Mouse (Mus musculus) bone marrow, adult 2 months (tissue): ENCODE results near the gene Slc12a4. TPM values are rescaled to one million over a fixed set of nuclear protein-coding genes. Genes with fewer than 3 reads are reported as not detected.
A peak's percentile ranks its signal among the peaks of the same experiment; 100 is the strongest.

Experiments used
- H3K27ac ChIP-seq: fragments of 200-500 bp; 2 replicates; pipeline ENCODE4 v1.5.1; 2012; ENCODE audit warnings: low read depth, mild to moderate bottlenecking, control low read depth, inconsistent platforms, low read length; ENCODE audit not compliant: control insufficient read depth, poor library complexity, insufficient read depth
- H3K4me1 ChIP-seq: fragments of 200-500 bp; 2 replicates; pipeline ENCODE4 v1.6.1; 2011; ENCODE audit warnings: low read length; ENCODE audit not compliant: control insufficient read depth, insufficient read depth
- H3K4me3 ChIP-seq: fragments of 200-500 bp; replicated peaks from 2 replicates; pipeline ENCODE3; 2011; ENCODE audit warnings: mild to moderate bottlenecking, low read depth, low read length, control low read depth; ENCODE audit not compliant: control insufficient read depth
- CTCF ChIP-seq: fragments of 200-500 bp; IDR thresholded peaks from 2 replicates; pipeline ENCODE4 v1.5.1; 2011; ENCODE audit warnings: low read length, control low read depth; ENCODE audit not compliant: control insufficient read depth, insufficient read depth
- POLR2A ChIP-seq: fragments of 200-500 bp; IDR thresholded peaks from 2 replicates; pipeline ENCODE4 v1.6.1; 2011; ENCODE audit warnings: low read depth, mild to moderate bottlenecking, control low read depth, low read length, borderline replicate concordance; ENCODE audit not compliant: control insufficient read depth
- WGBS: fragments of 180-500 bp; shearing (Covaris S2); methylation state at CpG from one replicate; pipeline ENCODE4 v1.1.7; 2018; 5-methylcytosine and 5-hydroxymethylcytosine counted together
- polyA plus RNA-seq: library from polyadenylated mRNA; stranded (reverse); fragments of >200 nt; gene quantifications from 2 replicates; pipeline ENCODE4 v1.2.4, GENCODE M21; 2011; ENCODE audit warnings: low replicate concordance; ENCODE audit not compliant: missing spikeins, insufficient read depth, insufficient read length

The Slc12a4 gene
- polyA plus RNA-seq, 1 experiment, result 21.3 TPM

DNA sequence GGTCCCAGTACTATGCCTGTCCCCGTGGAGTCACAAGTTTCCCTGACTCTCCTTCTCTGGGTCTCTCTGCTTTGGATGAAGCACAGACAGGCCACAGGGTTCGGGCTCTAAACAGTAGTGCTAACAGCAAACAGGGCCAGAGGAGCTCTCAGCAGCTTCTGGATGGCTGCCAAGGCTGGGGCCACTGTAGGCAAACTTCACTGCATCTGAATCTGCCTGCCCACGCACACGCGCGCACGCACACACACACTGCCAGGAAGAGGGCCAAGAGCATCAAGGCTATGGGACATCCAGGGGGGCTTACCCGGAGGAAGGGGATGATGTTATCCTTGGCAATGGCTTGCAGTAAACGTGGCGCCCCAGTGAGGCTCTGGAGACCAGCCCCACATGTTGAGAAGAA is 16.5 kb downstream of the Slc12a4 start:
- Histone ChIP-seq H3K4me1 (no peaks in the 10 kb centered on the region), H3K4me3 (no peak overlapping the region), H3K27ac (no peak overlapping the region)
- 76% methylated on average over 10 of the region's 10 CpGs for WGBS
- TF ChIP-seq POLR2A (no peak), CTCF (no peak)

GRCm38 (mm10) chr8:105943321-105943739 is 22.6 kb downstream of the Slc12a4 start, which contains the start of gene Lcat:
TSS of gene Lcat (minus strand) at chr8:105943382.
- Histone ChIP-seq H3K27ac (no peak within 1 kb of the TSS), H3K4me3 (no peak within 1 kb of the TSS), H3K4me1 (no peaks in the 10 kb centered on the region)
- WGBS, result 85% methylated on average over 8 of the region's 8 CpGs
- no peak for TF ChIP-seq POLR2A
- TF ChIP-seq CTCF, result no peak

- no peak overlapping the region for H3K27ac ChIP-seq
- H3K4me3 ChIP-seq, result no peak overlapping the region
- H3K4me1 ChIP-seq, result no peaks in the 10 kb centered on the region
- TF ChIP-seq CTCF, result no peak
- no peak for TF ChIP-seq POLR2A
- 95% methylated on average over 5 of the region's 5 CpGs for WGBS
Observed at GRCm38 (mm10) chr8:105942542-105942941, 23.4 kb downstream of the Slc12a4 start.

GRCm38 (mm10) chr8:105942026-105942425 is 23.9 kb downstream of the Slc12a4 start:
- TF ChIP-seq POLR2A (no peak), CTCF (no peak)
- Histone ChIP-seq H3K4me3 (no peak overlapping the region), H3K4me1 (no peaks in the 10 kb centered on the region), H3K27ac (no peak overlapping the region)
- WGBS, result 88% methylated on average over 11 of the region's 11 CpGs

GRCm38 (mm10) chr8:105938306-105938669 is 27.6 kb downstream of the Slc12a4 start, which contains the start of gene Psmb10:
TSS of gene Psmb10 (minus strand) at chr8:105938444.
- 1% methylated on average over 4 of the region's 4 CpGs for WGBS
- Histone ChIP-seq H3K4me3 (peak within 1 kb of the TSS; percentile 98), H3K27ac (peak within 1 kb of the TSS; percentile 65), H3K4me1 (peaks cover 1% of the 10 kb centered on the region; the same call in 1 of the 2 replicates)
- no peak for TF ChIP-seq POLR2A
- TF ChIP-seq CTCF, result no peak

GRCm38 (mm10) chr8:105937496-105938305 is 28.2 kb downstream of the Slc12a4 start:
- TF ChIP-seq POLR2A (no peak), CTCF (no peak)
- peak overlapping the region; percentile 65 for H3K27ac ChIP-seq
- WGBS, result under 1% methylated on average over 33 of the region's 33 CpGs

DNA sequence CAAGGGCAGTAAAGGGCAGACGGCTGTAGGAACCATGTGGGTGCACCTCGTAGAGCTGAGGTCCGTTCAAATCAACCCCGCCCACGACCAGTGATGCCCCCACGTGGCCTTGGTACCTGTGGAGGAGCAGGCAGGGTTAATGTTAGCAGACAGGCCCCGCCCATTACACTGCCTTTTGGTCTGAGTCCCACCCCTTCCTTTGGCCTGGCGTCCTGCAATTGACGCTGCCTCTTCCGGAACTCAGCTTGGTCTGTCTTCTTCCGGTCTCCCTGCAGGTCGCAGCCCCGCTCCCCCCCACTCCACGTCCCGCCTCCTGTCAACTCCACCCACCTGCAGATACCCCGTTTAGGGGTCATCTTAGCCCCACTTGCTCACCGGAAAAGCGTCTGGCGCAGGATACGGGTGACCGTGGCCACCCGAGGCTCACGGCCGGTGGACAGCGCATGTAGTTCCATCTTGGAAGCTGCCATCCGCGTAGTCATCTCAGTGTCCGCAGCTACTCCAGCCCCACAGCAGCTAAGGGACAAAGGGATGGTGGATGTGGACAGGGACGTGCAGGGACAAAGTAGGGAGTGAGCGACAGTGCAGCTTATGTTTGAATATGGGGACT is 28.9 kb downstream of the Slc12a4 start:
- TF ChIP-seq POLR2A, result peak; percentile 78
- no peak for TF ChIP-seq CTCF
- peak overlapping the region; percentile 65 for H3K27ac ChIP-seq
- H3K4me1 ChIP-seq, result peaks cover 1% of the 10 kb centered on the region; the same call in 1 of the 2 replicates
- peak overlapping the region; percentile 98 for H3K4me3 ChIP-seq
- under 1% methylated on average over 30 of the region's 30 CpGs for WGBS

More at GRCm38 (mm10) chr8:105937496-105938305, 28.2 kb downstream of the Slc12a4 start:
- Histone ChIP-seq H3K4me1 (peaks cover 1% of the 10 kb centered on the region; the same call in 1 of the 2 replicates), H3K4me3 (peak overlapping the region; percentile 98)

- peaks cover 1% of the 10 kb centered on the region; the same call in 1 of the 2 replicates for H3K4me1 ChIP-seq
- H3K27ac ChIP-seq, result no peak overlapping the region
- H3K4me3 ChIP-seq, result no peak overlapping the region
- 60% methylated on average over 7 of the region's 7 CpGs for WGBS
- TF ChIP-seq CTCF (no peak), POLR2A (no peak)
Observed at GRCm38 (mm10) chr8:105935863-105936603, 29.9 kb downstream of the Slc12a4 start.
